Mouse (Mus musculus) stomach, postnatal 0 days (tissue): ENCODE measurements around the gene 2010003K11Rik.

ENCODE experiments used
- CTCF ChIP-seq: IDR thresholded peaks from 2 replicates; pipeline ENCODE4 v1.5.1; 2016; ENCODE audit warnings: antibody characterized with exemption, low read depth, mild to moderate bottlenecking, moderate library complexity
- EP300 ChIP-seq: optimal IDR thresholded peaks from 2 replicates; pipeline ENCODE3; 2016; ENCODE audit warnings: antibody characterized with exemption

DNA sequence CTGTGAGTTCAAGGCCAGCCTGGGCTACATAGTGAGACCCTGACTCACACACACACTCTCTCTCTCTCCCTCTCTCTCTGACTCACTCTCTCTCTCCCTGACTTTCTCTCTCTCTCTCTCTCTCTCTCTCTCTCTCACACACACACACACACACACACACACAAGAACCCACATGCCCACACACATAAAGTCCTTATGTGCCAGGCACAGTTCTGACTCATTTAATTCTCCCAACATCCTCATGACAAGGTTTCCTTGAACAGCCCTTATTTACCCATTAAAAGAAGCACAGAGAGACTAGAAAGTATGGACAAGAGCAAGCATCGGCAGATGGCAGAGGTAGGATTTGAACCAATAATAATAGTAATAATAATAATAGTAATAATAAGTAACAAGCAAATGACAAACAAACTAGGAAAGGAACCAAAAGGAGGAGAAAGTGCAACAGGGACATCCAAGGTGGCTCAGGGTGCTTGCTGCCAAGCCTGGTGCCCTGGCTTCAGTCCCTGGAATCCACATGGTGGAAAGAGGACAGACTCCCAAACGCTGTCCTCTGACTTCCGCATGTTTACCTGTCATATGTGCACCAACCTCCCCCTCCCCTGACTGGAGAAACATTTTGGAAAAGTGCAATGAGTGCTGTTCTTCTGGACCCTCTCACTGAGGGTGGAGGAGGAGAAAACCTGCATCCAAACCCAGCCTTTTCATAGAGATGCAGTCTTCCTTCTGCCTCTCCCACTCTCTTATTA lies 16.1 kb downstream of the 2010003K11Rik start:
- TF ChIP-seq CTCF (no peak), EP300 (no peak)
